Comparison of ENCODE assay signal across 16 mouse cellular contexts in genomic region chr3:129222448-129223290, GRCm38 (mm10). TPM values are rescaled to one million over a fixed set of nuclear protein-coding genes. Genes with fewer than 3 reads are reported as not detected.
DNase-seq lines count a peak whose midpoint lies in the region; ATAC-seq lines count a peak whose summit lies in the region.
"Had no signal": no experiment of that assay in that cellular context is flagged by ENCODE, and none has a peak within 500 bp of the region (broad histone marks: within the 10 kb centered on the region; RNA-seq: fewer than 3 reads in every experiment).

No protein-coding gene starts in this region.

- no peak overlapping the region for H3K27ac ChIP-seq in heart, embryonic 13.5 days (replicated peaks)
- H3K27ac ChIP-seq in midbrain, embryonic 10.5 days (replicated peaks), result no peak overlapping the region
- H3K27ac ChIP-seq in midbrain, embryonic 15.5 days, result no peak overlapping the region
- H3K27ac ChIP-seq in embryonic facial prominence, embryonic 14.5 days (replicated peaks; ENCODE audit: low read depth, low read length), result no peak overlapping the region
- H3K27ac ChIP-seq: stomach, postnatal 0 days had no signal

- 4% methylated on average over 21 of the region's 21 CpGs for WGBS in heart, embryonic 13.5 days
- under 1% methylated on average over 21 of the region's 21 CpGs for WGBS in midbrain, embryonic 10.5 days
- 1% methylated on average over 21 of the region's 21 CpGs for WGBS in midbrain, embryonic 15.5 days
- WGBS in embryonic facial prominence, embryonic 14.5 days, result 4% methylated on average over 21 of the region's 21 CpGs

- peak overlapping the region; percentile 38 for H3K9ac ChIP-seq in heart, embryonic 13.5 days
- H3K9ac ChIP-seq in midbrain, embryonic 15.5 days, result no peak overlapping the region
- H3K9ac ChIP-seq in embryonic facial prominence, embryonic 14.5 days (ENCODE audit: low read depth, low read length), result no peak overlapping the region

- no peak for ATAC-seq in heart, embryonic 13.5 days (ENCODE audit: extremely low read depth, insufficient number of reproducible peaks, low FRiP score, low TSS enrichment)
- ATAC-seq in midbrain, embryonic 15.5 days (replicated peaks), result no peak
- no peak for ATAC-seq in embryonic facial prominence, embryonic 14.5 days (ENCODE audit: low read depth)
- ATAC-seq: activated CD4-positive, CD25-positive, alpha-beta regulatory T cell, adult 4 months had no signal

- peak overlapping the region; percentile 67 for H3K4me2 ChIP-seq in heart, embryonic 13.5 days
- no peak overlapping the region for H3K4me2 ChIP-seq in midbrain, embryonic 15.5 days
- no peak overlapping the region for H3K4me2 ChIP-seq in embryonic facial prominence, embryonic 14.5 days (ENCODE audit: low read depth, low read length)

- H3K4me1 ChIP-seq in heart, embryonic 13.5 days, result peaks cover 33% of the 10 kb centered on the region
- peaks cover 59% of the 10 kb centered on the region for H3K4me1 ChIP-seq in midbrain, embryonic 10.5 days
- no peaks in the 10 kb centered on the region for H3K4me1 ChIP-seq in midbrain, embryonic 15.5 days
- H3K4me1 ChIP-seq in embryonic facial prominence, embryonic 14.5 days (ENCODE audit: control insufficient read depth, insufficient read depth, low read length), result no peaks in the 10 kb centered on the region

- peak overlapping the region; percentile 50; the same call in 1 of the 2 replicates for H3K4me3 ChIP-seq in heart, embryonic 13.5 days
- no peak overlapping the region for H3K4me3 ChIP-seq in midbrain, embryonic 10.5 days
- H3K4me3 ChIP-seq in midbrain, embryonic 15.5 days, result no peak overlapping the region
- 0 out of 2 replicates have a peak overlapping the region, but pooled peaks have one; percentile 6 for H3K4me3 ChIP-seq in embryonic facial prominence, embryonic 14.5 days (ENCODE audit: low read depth, low read length)

- DNase-seq in heart, postnatal 4 days, result no peak
- DNase-seq in midbrain, embryonic 10.5 days (ENCODE audit: low spot score), result peak; percentile 37
- no peak for DNase-seq in embryonic facial prominence, embryonic 14.5 days (ENCODE audit: low spot score)
- peak; percentile 27 for DNase-seq in retina, postnatal 1 day
- DNase-seq in c-Kit-positive CD71-positive TER-119-positive erythroid progenitor cells, embryonic 14.5 days (ENCODE audit: low spot score), result no peak
- no peak for DNase-seq in cerebellum, adult 9-10 months
- DNase-seq: cerebellum, postnatal 14 days; lung, adult 18-20 months; spleen, adult 18-20 months; thymus, postnatal 4 days had no signal

- no peaks in the 10 kb centered on the region for H3K9me3 ChIP-seq in heart, embryonic 13.5 days
- no peaks in the 10 kb centered on the region for H3K9me3 ChIP-seq in midbrain, embryonic 10.5 days (replicated peaks)
- no peaks in the 10 kb centered on the region for H3K9me3 ChIP-seq in midbrain, embryonic 15.5 days
- H3K9me3 ChIP-seq in embryonic facial prominence, embryonic 14.5 days (ENCODE audit: control insufficient read depth, low read length), result no peaks in the 10 kb centered on the region

- H3K36me3 ChIP-seq in heart, embryonic 13.5 days, result no peaks in the 10 kb centered on the region
- no peaks in the 10 kb centered on the region for H3K36me3 ChIP-seq in midbrain, embryonic 10.5 days
- no peaks in the 10 kb centered on the region for H3K36me3 ChIP-seq in midbrain, embryonic 15.5 days (replicated peaks)
- H3K36me3 ChIP-seq in embryonic facial prominence, embryonic 14.5 days (ENCODE audit: control insufficient read depth, insufficient read depth, low read length), result no peaks in the 10 kb centered on the region

- peaks cover 94% of the 10 kb centered on the region for H3K27me3 ChIP-seq in heart, embryonic 13.5 days (replicated peaks)
- H3K27me3 ChIP-seq in midbrain, embryonic 10.5 days (ENCODE audit: low read depth, poor library complexity, severe bottlenecking), result peaks cover 100% of the 10 kb centered on the region
- peaks cover 83% of the 10 kb centered on the region for H3K27me3 ChIP-seq in midbrain, embryonic 15.5 days (replicated peaks)
- peaks cover 84% of the 10 kb centered on the region for H3K27me3 ChIP-seq in embryonic facial prominence, embryonic 14.5 days (replicated peaks; ENCODE audit: control insufficient read depth, insufficient read depth, low read length)

RNA-seq across cellular contexts. Expression of gene Pitx2, which starts 23.0 kb away (rescaled TPM):
- 29.2 and 30.1 TPM in 2 replicates for polyA plus RNA-seq in heart, embryonic 13.5 days (2015; fragmentation: Nextera tagmentation; extraction: Ambion mirVana)
- total RNA-seq in heart, postnatal 4 days (2021), result 10 to 100 TPM in 1 of 2 experiments, 1 to 10 TPM in 1; 9.4 to 12.8 TPM
- polyA plus RNA-seq in midbrain, embryonic 10.5 days (2016; fragmentation: Nextera tagmentation; extraction: Ambion mirVana), result 27.8 and 47.0 TPM in 2 replicates
- 41.0 and 60.5 TPM in 2 replicates for polyA plus RNA-seq in midbrain, embryonic 15.5 days (2015; fragmentation: Nextera tagmentation; extraction: Ambion mirVana)
- polyA plus RNA-seq in embryonic facial prominence, embryonic 14.5 days (2014; fragmentation: Nextera tagmentation; extraction: Ambion mirVana), result 37.7 and 38.6 TPM in 2 replicates
- total RNA-seq: layer of hippocampus, postnatal 10 days; megakaryocyte, adult 5-6 weeks had no signal
- polyA plus RNA-seq: activated CD4-positive, CD25-positive, alpha-beta regulatory T cell, adult 4 months had no signal

Comparison
In these comparisons a context has a peak if more than half of its experiments do, and no peak if none do; other contexts are left out.
1. H3K4me3 ChIP-seq: peak in heart, embryonic 13.5 days (single experiment) and embryonic facial prominence, embryonic 14.5 days (single experiment); none in midbrain, embryonic 10.5 days (single experiment) and midbrain, embryonic 15.5 days (single experiment).
2. DNase-seq: peak in midbrain, embryonic 10.5 days (single experiment) and retina, postnatal 1 day (single experiment); none in heart, postnatal 4 days (single experiment), embryonic facial prominence, embryonic 14.5 days (single experiment), c-Kit-positive CD71-positive TER-119-positive erythroid progenitor cells, embryonic 14.5 days (single experiment) and cerebellum, adult 9-10 months (single experiment).